Mouse (Mus musculus) T-cell, adult 2 months (primary cell): ENCODE measurements at regions not wholly inside any gene's neighbourhood (a gene's known extent, or its start where the extent isn't known, plus 50 kb on each side); places are given as distances from the start of the nearest gene placed in this dataset.
"Not testable (repeated sequence)": the region's sequence is repeated elsewhere in the genome, so short reads cannot be mapped to it uniquely, and the experiment has no call there.

Experiments
- DNase-seq: peaks from one replicate; pipeline ENCODE4 v3.0.0; 2022; ENCODE audit warnings: low spot score

DNA sequence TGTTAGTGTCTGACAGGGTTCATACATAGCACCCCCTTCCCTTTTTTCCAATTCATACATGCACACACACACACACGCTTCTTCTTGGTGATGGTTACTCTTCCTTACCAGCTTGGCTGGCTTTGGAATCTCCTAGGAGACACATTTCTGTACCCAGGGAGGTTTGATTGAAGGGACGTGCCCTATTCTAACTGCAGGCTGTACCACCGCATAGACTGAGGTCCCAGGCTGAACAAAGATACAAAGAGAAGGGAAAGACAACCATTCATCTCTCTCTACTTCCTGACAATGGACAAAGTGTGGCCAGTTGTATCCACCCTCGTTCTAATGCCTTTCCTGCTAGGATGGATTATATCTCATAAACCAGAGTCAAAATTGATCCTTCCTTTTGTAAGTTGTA lies 100.0 kb downstream of the Raet1d start:
- DNase-seq, result not testable (repeated sequence)

DNA sequence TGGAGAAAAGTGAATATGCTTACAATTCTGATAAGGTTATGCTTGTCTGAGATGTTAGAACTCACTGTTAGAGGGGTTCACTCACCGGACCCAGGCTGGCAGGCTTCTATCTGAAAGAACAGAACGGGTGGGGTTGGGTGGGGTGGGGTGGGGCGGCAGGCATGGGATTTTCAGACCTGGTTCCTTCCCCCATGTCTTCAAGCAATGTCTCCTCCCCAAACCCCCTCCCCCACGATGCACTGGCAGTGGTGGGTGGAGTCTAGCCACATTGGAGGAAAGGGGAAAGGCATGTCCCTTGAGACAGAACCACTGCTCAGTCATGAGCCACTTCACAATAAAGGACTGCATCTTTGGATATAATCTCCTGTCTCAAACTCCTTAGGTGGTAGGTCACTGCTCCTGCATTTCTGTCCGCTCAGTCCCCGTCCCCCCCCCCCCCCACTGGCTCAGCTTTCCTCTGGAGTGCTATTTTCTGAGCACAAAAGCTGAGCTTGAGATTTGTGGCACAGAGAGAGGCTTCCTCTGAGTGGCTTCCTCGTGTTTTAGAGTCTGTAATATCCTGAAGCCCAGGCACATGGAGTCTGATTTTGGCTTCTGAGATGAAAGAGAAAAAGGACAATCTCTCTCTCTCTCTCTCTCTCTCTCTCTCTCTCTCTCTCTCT lies 100.6 kb downstream of the Raet1d start:
- not testable (repeated sequence) for DNase-seq

DNA sequence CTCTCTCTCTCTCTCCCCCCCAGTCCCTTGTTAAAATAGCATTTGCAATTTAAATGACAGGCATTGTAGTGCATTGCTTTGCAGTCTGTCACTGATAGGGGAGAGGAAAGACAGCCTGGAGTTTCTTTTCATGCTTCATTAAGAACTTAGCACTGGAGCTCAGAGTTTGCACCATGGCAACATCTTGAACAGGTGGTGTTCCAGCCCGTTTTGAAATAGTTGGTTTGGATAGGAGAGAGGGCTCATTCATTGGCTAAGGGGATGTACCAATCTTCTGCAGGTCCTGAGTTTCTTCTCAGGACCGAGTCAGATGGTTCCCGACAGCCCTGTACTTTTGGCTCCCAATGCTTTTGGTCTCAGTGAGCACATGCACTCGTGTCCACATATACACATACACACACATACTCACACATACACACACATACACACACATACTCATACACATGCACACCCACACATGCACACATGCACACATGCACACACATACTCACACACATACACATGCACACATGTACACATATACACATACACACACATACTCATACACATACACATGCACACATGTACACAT lies 101.2 kb downstream of the Raet1d start:
- not testable (repeated sequence) for DNase-seq

DNA sequence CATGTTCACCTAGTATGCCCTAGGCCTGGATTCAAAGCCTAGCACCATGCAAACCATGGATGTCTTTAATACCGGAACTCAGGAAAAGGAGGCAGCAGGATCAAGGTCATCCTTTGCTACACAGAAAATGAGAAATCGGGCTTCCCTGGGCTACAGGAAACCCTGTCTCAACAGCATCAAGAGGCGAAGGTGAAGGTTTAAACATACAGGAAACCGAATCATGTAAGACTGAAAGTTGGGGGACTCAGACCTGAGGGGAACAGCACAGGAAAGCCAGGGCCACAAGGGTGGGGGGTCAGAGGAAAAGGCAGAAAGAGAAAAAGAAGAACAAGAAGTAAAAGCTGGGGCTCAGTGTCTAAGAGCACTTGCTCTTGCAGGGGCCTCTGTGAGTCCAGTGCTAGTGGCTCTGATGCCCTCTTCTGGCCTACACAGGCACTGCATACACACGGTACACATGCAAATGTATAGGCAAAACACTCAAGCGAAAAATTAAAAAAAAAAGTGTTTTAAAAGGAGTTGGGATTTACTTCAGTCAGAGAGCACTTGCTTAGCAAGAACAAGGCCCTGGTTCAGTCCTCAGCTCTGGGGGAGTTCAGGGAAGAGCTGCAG lies 111.5 kb downstream of the Raet1d start:
- DNase-seq, result not testable (repeated sequence)

DNA sequence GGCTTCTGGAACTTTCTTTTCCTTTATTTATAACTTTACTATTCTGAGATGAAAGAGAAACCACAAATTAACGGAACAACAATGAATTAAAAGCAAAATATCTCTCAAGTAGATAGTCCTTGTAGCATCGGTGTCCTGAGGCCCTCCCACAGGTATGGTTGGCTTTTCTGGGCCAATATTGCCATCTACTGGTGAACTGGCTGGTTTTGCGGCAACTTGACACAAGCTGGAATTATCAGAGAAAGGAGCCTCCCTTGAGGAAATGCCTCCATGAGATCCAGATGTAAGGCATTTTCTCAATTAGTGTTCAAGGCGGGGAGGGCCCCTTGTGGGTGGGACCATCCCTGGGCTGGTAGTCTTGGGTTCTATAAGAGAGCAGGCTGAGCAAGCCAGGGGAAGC lies 119.5 kb downstream of the Raet1d start:
- DNase-seq, result peak; percentile 2

DNA sequence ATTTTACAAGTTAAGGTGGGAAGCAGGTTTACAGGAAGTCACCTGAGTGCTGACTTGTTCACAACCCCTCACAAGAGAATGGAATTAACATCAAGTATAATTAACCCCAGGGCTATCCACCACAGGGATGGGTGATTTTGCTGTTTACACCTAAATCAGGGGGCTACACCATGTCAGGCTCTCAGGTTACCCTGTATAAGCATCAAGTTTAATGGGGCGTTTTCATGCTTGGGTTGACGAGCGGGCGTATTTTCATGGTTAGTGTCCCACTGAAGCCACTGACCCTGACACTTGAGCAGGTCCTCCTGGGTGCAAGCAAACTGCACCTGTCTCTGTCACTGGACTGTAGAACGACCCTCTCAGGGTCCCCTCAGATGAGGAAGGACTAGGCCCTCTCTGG lies 126.7 kb downstream of the Raet1d start:
- DNase-seq, result not testable (repeated sequence)

DNA sequence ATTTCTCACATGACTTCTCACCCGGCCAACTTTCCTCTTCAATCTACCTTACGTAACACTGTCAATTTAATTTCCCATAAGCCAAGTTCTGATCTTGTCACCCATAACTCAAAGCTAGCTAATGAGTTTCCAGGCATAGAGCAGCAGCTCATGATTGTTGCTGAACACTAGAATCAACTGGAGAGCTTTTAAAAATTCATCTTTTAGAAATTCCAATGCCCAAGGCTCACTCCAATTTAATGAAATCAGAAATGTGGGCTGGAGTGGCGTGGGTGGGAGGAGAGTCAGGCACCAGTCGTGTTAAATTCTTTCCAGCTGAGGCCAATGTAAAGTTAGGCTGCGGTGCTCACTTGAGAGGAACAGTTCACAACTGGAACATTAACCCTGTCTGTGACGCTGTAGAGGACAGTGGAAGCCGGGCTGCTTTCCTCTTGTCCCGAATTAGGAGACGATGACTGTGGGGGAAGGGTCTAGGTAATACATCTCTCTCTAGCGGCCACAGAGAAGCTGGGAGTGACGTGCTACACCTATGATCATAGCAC lies 131.5 kb downstream of the Raet1d start:
- not testable (repeated sequence) for DNase-seq

DNA sequence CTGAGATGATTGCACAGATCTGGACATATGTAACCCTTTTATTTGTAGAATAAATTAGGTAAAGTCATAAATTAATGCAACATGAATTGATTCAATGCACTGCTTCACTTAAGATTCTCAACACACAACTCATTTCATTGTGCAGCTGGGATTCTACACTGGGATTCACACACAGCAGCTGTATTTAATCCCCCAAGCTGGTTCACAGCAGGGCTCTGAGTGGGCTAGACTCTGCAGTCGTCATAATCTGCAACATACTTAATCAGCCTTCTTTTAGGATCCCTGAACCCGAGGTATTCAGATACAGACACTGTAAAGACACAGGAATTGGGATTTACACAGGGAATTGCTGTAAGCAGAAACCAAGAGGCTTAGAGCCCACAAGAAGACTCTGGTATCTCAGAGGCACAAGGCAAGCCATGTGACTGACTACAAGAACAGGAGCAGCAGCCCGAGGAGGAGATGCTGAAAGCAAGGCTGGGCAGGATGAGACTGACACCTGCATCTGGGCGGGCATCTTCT lies 135.7 kb downstream of the Raet1d start:
- no peak for DNase-seq
